Mouse (Mus musculus) midbrain, embryonic 12.5 days (tissue): ENCODE measurements at regions not wholly inside any gene's neighbourhood (a gene's known extent, or its start where the extent isn't known, plus 50 kb on each side); places are given as distances from the start of the nearest gene placed in this dataset.
"Not testable (repeated sequence)": the region's sequence is repeated elsewhere in the genome, so short reads cannot be mapped to it uniquely, and the experiment has no call there.

Source experiments
- ATAC-seq: fragments of 200-750 bp; cut with Nextera tagmentation; 2 replicates; pipeline ENCODE4 v1.8.0; 2017; ENCODE audit warnings: low read depth, moderate TSS enrichment, moderate library complexity; ENCODE audit not compliant: low FRiP score
- H3K27ac ChIP-seq: fragments of 300-500 bp; sonication (generic); replicated peaks from 2 replicates; pipeline ENCODE4 v1.5.1; 2016; ENCODE audit warnings: mild to moderate bottlenecking
- H3K27me3 ChIP-seq: fragments of 300-500 bp; sonication (generic); 2 replicates; pipeline ENCODE4 v1.6.1; 2016; ENCODE audit warnings: mild to moderate bottlenecking
- H3K36me3 ChIP-seq: fragments of 300-500 bp; sonication (generic); 2 replicates; pipeline ENCODE4 v1.6.1; 2016
- H3K4me1 ChIP-seq: fragments of 300-500 bp; sonication (generic); 2 replicates; pipeline ENCODE4 v1.6.1; 2016
- H3K4me2 ChIP-seq: fragments of 300-500 bp; sonication (generic); replicated peaks from 2 replicates; pipeline ENCODE4 v1.6.1; 2016; ENCODE audit warnings: mild to moderate bottlenecking, moderate library complexity
- H3K4me3 ChIP-seq: fragments of 300-500 bp; sonication (generic); 2 replicates; pipeline ENCODE4 v1.5.1; 2016; ENCODE audit warnings: mild to moderate bottlenecking
- H3K9ac ChIP-seq: fragments of 300-500 bp; sonication (generic); replicated peaks from 2 replicates; pipeline ENCODE4 v1.6.1; 2016; ENCODE audit warnings: mild to moderate bottlenecking, moderate library complexity
- H3K9me3 ChIP-seq: fragments of 300-500 bp; sonication (generic); 2 replicates; pipeline ENCODE4 v1.6.1; 2016; ENCODE audit warnings: mild to moderate bottlenecking
- WGBS: fragments of 180-500 bp; shearing (Covaris S2); methylation state at CpG from one replicate; pipeline ENCODE4 v1.1.7; 2016; 5-methylcytosine and 5-hydroxymethylcytosine counted together

DNA sequence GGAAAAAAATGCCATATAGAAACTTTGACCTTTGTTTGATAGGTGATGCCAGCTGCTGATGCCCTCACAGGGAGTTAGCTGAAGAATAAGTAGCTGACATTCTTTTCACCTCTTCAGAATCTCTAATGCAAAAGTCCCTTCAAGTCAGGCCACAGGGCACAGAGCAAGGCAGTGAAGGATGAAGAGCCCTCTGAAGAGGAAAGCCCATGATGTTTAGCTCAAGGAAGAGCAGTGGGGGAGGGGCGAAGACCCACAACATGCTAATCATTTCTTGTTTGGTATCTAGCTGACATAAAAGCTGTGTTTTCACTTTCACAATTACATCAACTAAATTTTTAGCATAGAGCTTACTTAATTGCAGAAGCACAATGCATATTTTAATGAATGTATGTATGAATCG is 1108.4 kb downstream of the Trim52 start:
- H3K4me3 ChIP-seq: no peak overlapping the region
- ATAC-seq: 0 out of 2 replicates have a peak, but pooled peaks have one; percentile 41
- 91% methylated on average over 2 of the region's 2 CpGs for WGBS
- no peaks in the 10 kb centered on the region for H3K9me3 ChIP-seq
- H3K4me1 ChIP-seq: no peaks in the 10 kb centered on the region
- H3K4me2 ChIP-seq: no peak overlapping the region
- H3K27ac ChIP-seq: no peak overlapping the region
- no peak overlapping the region for H3K9ac ChIP-seq
- H3K36me3 ChIP-seq: no peaks in the 10 kb centered on the region
- no peaks in the 10 kb centered on the region for H3K27me3 ChIP-seq

GRCm38 (mm10) chr14:107264182-107264581 is 1158.2 kb downstream of the Trim52 start:
- H3K9me3 ChIP-seq: no peaks in the 10 kb centered on the region
- H3K27ac ChIP-seq: no peak overlapping the region
- WGBS: 92% methylated on average over 2 of the region's 2 CpGs
- no peak overlapping the region for H3K9ac ChIP-seq
- H3K4me2 ChIP-seq: no peak overlapping the region
- H3K4me1 ChIP-seq: no peaks in the 10 kb centered on the region
- no peaks in the 10 kb centered on the region for H3K36me3 ChIP-seq
- no peak overlapping the region for H3K4me3 ChIP-seq
- no peaks in the 10 kb centered on the region for H3K27me3 ChIP-seq
- no peak for ATAC-seq

DNA sequence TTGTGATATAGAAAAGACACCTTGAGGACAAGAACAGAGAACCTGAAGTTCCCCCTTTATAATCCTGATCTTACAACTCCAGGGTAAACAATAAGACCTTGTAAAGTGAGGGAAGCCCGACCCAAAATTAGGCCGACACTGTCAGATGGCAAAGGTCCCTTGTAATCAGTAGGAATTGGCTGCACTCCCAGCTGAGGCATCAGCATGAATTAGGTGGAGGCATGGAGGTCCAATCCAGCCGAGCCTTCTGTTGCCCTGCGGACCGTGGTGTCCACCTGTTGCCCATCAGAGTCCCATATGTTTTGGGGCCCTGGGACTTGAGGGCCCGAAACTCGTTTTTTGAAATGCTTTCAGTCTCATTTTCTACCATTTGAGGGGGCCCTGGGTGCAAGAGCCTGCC is 1174.3 kb downstream of the Trim52 start:
- 84% methylated on average over 7 of the region's 7 CpGs for WGBS
- H3K4me1 ChIP-seq, H3K4me3 ChIP-seq: not testable (repeated sequence)

DNA sequence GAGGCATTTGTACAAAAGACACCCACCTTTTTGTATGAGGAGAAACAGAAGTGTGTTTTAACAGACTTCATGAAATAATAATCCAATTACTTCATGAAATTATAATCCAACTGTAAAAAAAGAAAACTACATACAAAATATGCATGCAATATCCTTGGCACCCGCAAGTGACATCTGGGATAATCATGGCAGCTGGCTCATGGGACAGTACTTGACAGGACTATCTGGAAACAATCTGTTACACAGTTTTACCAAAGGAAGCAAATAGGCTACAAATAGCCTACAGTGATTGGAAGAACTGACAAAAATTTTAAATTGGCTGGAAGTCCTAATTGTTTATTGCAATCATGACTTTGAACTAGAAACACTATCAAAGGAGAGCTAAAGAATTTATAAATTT is 1223.3 kb downstream of the Trim52 start:
- Histone ChIP-seq H3K4me3 (no peak overlapping the region), H3K9me3 (no peaks in the 10 kb centered on the region), H3K27ac (no peak overlapping the region), H3K9ac (no peak overlapping the region), H3K4me1 (no peaks in the 10 kb centered on the region), H3K4me2 (no peak overlapping the region), H3K36me3 (no peaks in the 10 kb centered on the region), H3K27me3 (no peaks in the 10 kb centered on the region)
- 86% methylated on average over 1 of the region's 1 CpGs for WGBS
- no peak for ATAC-seq

More for the DNA sequence above, 1174.3 kb downstream of the Trim52 start:
- not testable (repeated sequence) for H3K4me2 ChIP-seq, H3K27ac ChIP-seq, H3K9ac ChIP-seq, ATAC-seq, H3K9me3 ChIP-seq, H3K36me3 ChIP-seq, H3K27me3 ChIP-seq

DNA sequence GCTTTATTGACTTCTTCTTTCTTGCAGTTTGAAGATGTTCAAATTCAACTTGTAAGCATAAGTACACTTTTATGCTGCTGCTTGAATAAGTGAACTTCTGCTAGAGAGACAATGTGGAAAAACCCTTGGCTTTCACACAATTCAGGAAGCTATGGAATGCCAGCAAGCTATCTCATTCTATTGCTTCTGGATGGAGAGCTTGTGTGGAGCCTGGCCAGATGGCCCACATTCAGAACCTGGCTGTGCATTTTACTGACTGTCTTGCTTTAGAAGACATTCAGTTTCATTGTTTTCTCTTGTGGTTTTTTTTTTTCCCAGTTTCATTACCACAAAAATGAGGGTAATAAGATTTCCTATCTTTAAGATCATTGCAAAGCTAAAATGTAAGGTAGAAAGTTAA is 1234.2 kb downstream of the Trim52 start:
- Histone ChIP-seq H3K27me3 (no peaks in the 10 kb centered on the region), H3K9me3 (no peaks in the 10 kb centered on the region), H3K9ac (no peak overlapping the region), H3K36me3 (no peaks in the 10 kb centered on the region), H3K27ac (no peak overlapping the region), H3K4me3 (no peak overlapping the region), H3K4me1 (no peaks in the 10 kb centered on the region), H3K4me2 (no peak overlapping the region)
- ATAC-seq: no peak

GRCm38 (mm10) chr14:107362788-107363187 is 1256.8 kb downstream of the Trim52 start:
- H3K27me3 ChIP-seq: no peaks in the 10 kb centered on the region
- H3K36me3 ChIP-seq: no peaks in the 10 kb centered on the region
- H3K27ac ChIP-seq: no peak overlapping the region
- H3K9ac ChIP-seq: no peak overlapping the region
- H3K9me3 ChIP-seq: no peaks in the 10 kb centered on the region
- H3K4me1 ChIP-seq: no peaks in the 10 kb centered on the region
- 59% methylated on average over 1 of the region's 1 CpGs for WGBS
- ATAC-seq: peak; percentile 52; the same call in 1 of the 2 replicates
- no peak overlapping the region for H3K4me2 ChIP-seq
- no peak overlapping the region for H3K4me3 ChIP-seq
